In genomic region chr11:78435776-78436349, GRCm38 (mm10) we compare ENCODE assay signal across 9 mouse cellular contexts. TPM values are rescaled to one million over a fixed set of nuclear protein-coding genes. Genes with fewer than 3 reads are reported as not detected.
DNase-seq lines count a peak whose midpoint lies in the region; ATAC-seq and TF ChIP-seq lines count a peak whose summit lies in the region.
"Had no signal": no experiment of that assay in that cellular context is flagged by ENCODE, and none has a peak within 500 bp of the region (broad histone marks: within the 10 kb centered on the region; RNA-seq: fewer than 3 reads in every experiment).

No protein-coding gene starts in this region.

- H3K4me1 ChIP-seq in embryonic facial prominence, embryonic 10.5 days = peaks cover 10% of the 10 kb centered on the region
- H3K4me1 ChIP-seq in kidney, embryonic 14.5 days (ENCODE audit: control insufficient read depth, insufficient read depth, low read length) = peaks cover 9% of the 10 kb centered on the region; the same call in 1 of the 2 replicates
- H3K4me1 ChIP-seq in thymus, adult 2 months (replicated peaks; ENCODE audit: control insufficient read depth, insufficient read depth, low read length) = peaks cover 5% of the 10 kb centered on the region; the same call in 1 of the 2 replicates

- 5% methylated on average over 19 of the region's 19 CpGs for WGBS in embryonic facial prominence, embryonic 10.5 days
- WGBS in kidney, embryonic 14.5 days = 4% methylated on average over 19 of the region's 19 CpGs
- WGBS in thymus, adult 2 months = 24% methylated on average over 19 of the region's 19 CpGs

- H3K36me3 ChIP-seq in embryonic facial prominence, embryonic 10.5 days (replicated peaks) = no peaks in the 10 kb centered on the region
- no peaks in the 10 kb centered on the region for H3K36me3 ChIP-seq in kidney, embryonic 14.5 days (ENCODE audit: control insufficient read depth, insufficient read depth, low read length)
- no peaks in the 10 kb centered on the region for H3K36me3 ChIP-seq in thymus, adult 2 months (ENCODE audit: control insufficient read depth, insufficient read depth, low read length)

- no peak overlapping the region for H3K27ac ChIP-seq in left cerebral cortex, adult 2 months
- H3K27ac ChIP-seq in embryonic facial prominence, embryonic 10.5 days (replicated peaks) = peak overlapping the region; percentile 78
- peak overlapping the region; percentile 74 for H3K27ac ChIP-seq in kidney, embryonic 14.5 days (ENCODE audit: low read depth, low read length)
- H3K27ac ChIP-seq in thymus, adult 2 months (ENCODE audit: control insufficient read depth, insufficient read depth, low read length) = no peak overlapping the region

- no peaks in the 10 kb centered on the region; the same call in 1 of the 2 replicates for H3K27me3 ChIP-seq in embryonic facial prominence, embryonic 10.5 days (replicated peaks; ENCODE audit: low read depth, poor library complexity, severe bottlenecking)
- no peaks in the 10 kb centered on the region for H3K27me3 ChIP-seq in kidney, embryonic 14.5 days (ENCODE audit: control insufficient read depth, insufficient read depth, low read length)
- H3K27me3 ChIP-seq in thymus, adult 2 months (ENCODE audit: control insufficient read depth, insufficient read depth, low read length) = no peaks in the 10 kb centered on the region

- peak overlapping the region; percentile 23; the same call in 1 of the 2 replicates for H3K4me2 ChIP-seq in kidney, embryonic 14.5 days (replicated peaks; ENCODE audit: low read depth, low read length)

- no peak for TF ChIP-seq POLR2A in thymus, adult 2 months (IDR thresholded peaks at IDR 0.05; ENCODE audit: control insufficient read depth, extremely low read depth, insufficient read depth, low read length, poor library complexity)

- intact Hi-C loops in left cerebral cortex, adult 2 months (cut with DNase I) = loop anchor here (5.0 kb wide), 1 partner anchor 59 kb away; no protein-coding TSS in a partner anchor
- intact Hi-C loops in left cerebral cortex, postnatal 14 days (cut with DNase I) = no loop called here

- DNase-seq in left cerebral cortex, adult 2 months (ENCODE audit: extremely low spot score in 1 of 2, low spot score in 2 of 2) = peak in 1 of 2 experiments; percentile 14
- no peak for DNase-seq in left cerebral cortex, postnatal 14 days (ENCODE audit: low spot score in 2 of 2)
- DNase-seq in NIH3T3 (ENCODE audit: low read depth) = peak; percentile 36
- DNase-seq in embryonic facial prominence, embryonic 10.5 days (ENCODE audit: low spot score) = peak; percentile 85
- DNase-seq in lung, postnatal 36 days = peak; percentile 68
- DNase-seq in thymus, adult 2 months = peak; percentile 39
- DNase-seq in layer of hippocampus, adult 9-11 months = no peak

- no peaks in the 10 kb centered on the region; the same call in 1 of the 2 replicates for H3K9me3 ChIP-seq in embryonic facial prominence, embryonic 10.5 days
- no peaks in the 10 kb centered on the region for H3K9me3 ChIP-seq in kidney, embryonic 14.5 days (ENCODE audit: control insufficient read depth, low read length)

- H3K4me3 ChIP-seq in left cerebral cortex, adult 2 months = no peak overlapping the region
- peak overlapping the region; percentile 39 for H3K4me3 ChIP-seq in embryonic facial prominence, embryonic 10.5 days
- no peak overlapping the region for H3K4me3 ChIP-seq in kidney, embryonic 14.5 days (ENCODE audit: low read length)
- H3K4me3 ChIP-seq in thymus, adult 2 months (ENCODE audit: control insufficient read depth, insufficient read depth, low read length) = no peak overlapping the region

- peak; percentile 91 for ATAC-seq in kidney, embryonic 14.5 days (ENCODE audit: low FRiP score, low TSS enrichment)

- H3K9ac ChIP-seq in kidney, embryonic 14.5 days (ENCODE audit: low read depth, low read length) = no peak overlapping the region

- TF ChIP-seq CTCF in left cerebral cortex, adult 2 months (IDR thresholded peaks at IDR 0.05) = peak; percentile 54
- TF ChIP-seq CTCF in thymus, adult 2 months (IDR thresholded peaks at IDR 0.05; ENCODE audit: borderline replicate concordance, control insufficient read depth, extremely low read depth, insufficient read depth, low read length, poor library complexity) = peak; percentile 87

RNA-seq across cellular contexts. Expression of gene Slc13a2, which starts 13.8 kb away (rescaled TPM):
- not detected for total RNA-seq in left cerebral cortex, adult 2 months (2021)
- not detected for total RNA-seq in left cerebral cortex, postnatal 14 days (2021)
- not detected in 2 replicates for polyA plus RNA-seq in embryonic facial prominence, embryonic 10.5 days (2016; fragmentation: Nextera tagmentation; extraction: Ambion mirVana)
- 0.07 and 0.45 TPM in 2 replicates for polyA plus RNA-seq in kidney, embryonic 14.5 days (2014; fragmentation: Nextera tagmentation; extraction: Ambion mirVana)
- 0.61 and 0.68 TPM in 2 replicates for polyA plus RNA-seq in thymus, adult 2 months (2012; rRNA removed)

RNA-seq across cellular contexts. Expression of gene Slc46a1, which starts 29.6 kb away (rescaled TPM):
- total RNA-seq in left cerebral cortex, adult 2 months (2021) = 10 to 100 TPM; 11.1 to 11.5 TPM
- 10 to 100 TPM; 10.2 to 10.5 TPM for total RNA-seq in left cerebral cortex, postnatal 14 days (2021)
- 14.9 and 18.4 TPM in 2 replicates for polyA plus RNA-seq in embryonic facial prominence, embryonic 10.5 days (2016; fragmentation: Nextera tagmentation; extraction: Ambion mirVana)
- 13.1 and 18.5 TPM in 2 replicates for polyA plus RNA-seq in kidney, embryonic 14.5 days (2014; fragmentation: Nextera tagmentation; extraction: Ambion mirVana)
- 8.3 and 11.2 TPM in 2 replicates for polyA plus RNA-seq in thymus, adult 2 months (2012; rRNA removed)

RNA-seq across cellular contexts. Expression of gene Foxn1, which starts 49.5 kb away (rescaled TPM):
- not detected for total RNA-seq in left cerebral cortex, adult 2 months (2021)
- not detected for total RNA-seq in left cerebral cortex, postnatal 14 days (2021)
- 0.21 and 0.26 TPM in 2 replicates for polyA plus RNA-seq in embryonic facial prominence, embryonic 10.5 days (2016; fragmentation: Nextera tagmentation; extraction: Ambion mirVana)
- polyA plus RNA-seq in kidney, embryonic 14.5 days (2014; fragmentation: Nextera tagmentation; extraction: Ambion mirVana) = 0.11 TPM in 1 of 2 replicates, not detected in the other
- polyA plus RNA-seq in thymus, adult 2 months (2012; rRNA removed) = 27.0 and 31.3 TPM in 2 replicates
- polyA plus RNA-seq: gonadal fat pad, adult 2 months had no signal

Comparison
In these comparisons a context has a peak if more than half of its experiments do, and no peak if none do; other contexts are left out.
1. DNase-seq: peak in NIH3T3 (single experiment), embryonic facial prominence, embryonic 10.5 days (single experiment), lung, postnatal 36 days (single experiment) and thymus, adult 2 months (single experiment); none in left cerebral cortex, postnatal 14 days (0 of 2) and layer of hippocampus, adult 9-11 months (single experiment).
2. H3K27ac ChIP-seq: peak in embryonic facial prominence, embryonic 10.5 days (single experiment) and kidney, embryonic 14.5 days (single experiment); none in left cerebral cortex, adult 2 months (single experiment) and thymus, adult 2 months (single experiment).
3. RNA of gene Foxn1, which starts 49.5 kb away (polyA plus RNA-seq): 27.0 to 31.3 TPM in thymus, adult 2 months; 0.21 to 0.26 TPM in embryonic facial prominence, embryonic 10.5 days and 0.11 TPM in kidney, embryonic 14.5 days; every median in the first group is over 10 times any median in the second.